In genomic region chr8:47351914-47352701, GRCm38 (mm10) we compare ENCODE assay signal across 8 mouse cellular contexts.
A peak's percentile ranks its signal among the peaks of the same experiment; 100 is the strongest.
DNase-seq lines count a peak whose midpoint lies in the region; ATAC-seq lines count a peak whose summit lies in the region.

No protein-coding gene starts in this region.

- H3K4me3 ChIP-seq in kidney, embryonic 14.5 days (ENCODE audit: low read length), result no peak overlapping the region
- H3K4me3 ChIP-seq in stomach, embryonic 15.5 days (replicated peaks), result peak overlapping the region; percentile 5; the same call in 1 of the 2 replicates

- peak; percentile 71 for ATAC-seq in kidney, embryonic 14.5 days (ENCODE audit: low FRiP score, low TSS enrichment)
- peak; percentile 67; the same call in 1 of the 2 replicates for ATAC-seq in stomach, embryonic 15.5 days (ENCODE audit: insufficient read depth, low FRiP score, low read depth)

- H3K4me2 ChIP-seq in kidney, embryonic 14.5 days (replicated peaks; ENCODE audit: low read depth, low read length), result no peak overlapping the region
- H3K4me2 ChIP-seq in stomach, embryonic 15.5 days, result peak overlapping the region; percentile 36

- no peaks in the 10 kb centered on the region for H3K9me3 ChIP-seq in kidney, embryonic 14.5 days (ENCODE audit: control insufficient read depth, low read length)
- H3K9me3 ChIP-seq in stomach, embryonic 15.5 days, result no peaks in the 10 kb centered on the region

- WGBS in kidney, embryonic 14.5 days, result 14% methylated on average over 21 of the region's 21 CpGs
- WGBS in stomach, embryonic 15.5 days, result 28% methylated on average over 21 of the region's 21 CpGs

- no peak overlapping the region for H3K9ac ChIP-seq in kidney, embryonic 14.5 days (ENCODE audit: low read depth, low read length)
- no peak overlapping the region for H3K9ac ChIP-seq in stomach, embryonic 15.5 days

- H3K36me3 ChIP-seq in kidney, embryonic 14.5 days (ENCODE audit: control insufficient read depth, insufficient read depth, low read length), result no peaks in the 10 kb centered on the region
- no peaks in the 10 kb centered on the region for H3K36me3 ChIP-seq in stomach, embryonic 15.5 days

- H3K27me3 ChIP-seq in kidney, embryonic 14.5 days (ENCODE audit: control insufficient read depth, insufficient read depth, low read length), result no peaks in the 10 kb centered on the region
- no peaks in the 10 kb centered on the region; the same call in 1 of the 2 replicates for H3K27me3 ChIP-seq in stomach, embryonic 15.5 days (replicated peaks)

- DNase-seq in adrenal gland, adult (ENCODE audit: inconsistent age in 2 of 2, low spot score in 1 of 2), result peak; percentile 27 to 62
- DNase-seq in adrenal gland, postnatal 4 days (ENCODE audit: low spot score in 2 of 2), result no peak
- DNase-seq in heart, adult 18-20 months, result peak; percentile 70 to 75
- no peak for DNase-seq in layer of hippocampus, postnatal 10 days (ENCODE audit: low spot score in 2 of 2)
- DNase-seq in c-Kit-positive CD71-positive TER-119-positive erythroid progenitor cells, embryonic 14.5 days (ENCODE audit: low spot score), result no peak
- DNase-seq in thymus, postnatal 10 days (ENCODE audit: low spot score in 2 of 2), result no peak

- no peak overlapping the region for H3K27ac ChIP-seq in kidney, embryonic 14.5 days (ENCODE audit: low read depth, low read length)
- H3K27ac ChIP-seq in stomach, embryonic 15.5 days, result peak overlapping the region; percentile 72

- H3K4me1 ChIP-seq in kidney, embryonic 14.5 days (ENCODE audit: control insufficient read depth, insufficient read depth, low read length), result peaks cover 19% of the 10 kb centered on the region
- H3K4me1 ChIP-seq in stomach, embryonic 15.5 days, result peaks cover 21% of the 10 kb centered on the region; the same call in 1 of the 2 replicates

Comparison
In these comparisons a context has a peak if more than half of its experiments do, and no peak if none do; other contexts are left out.
1. DNase-seq: peak in adrenal gland, adult (2 of 2) and heart, adult 18-20 months (2 of 2); none in adrenal gland, postnatal 4 days (0 of 2), layer of hippocampus, postnatal 10 days (0 of 2), c-Kit-positive CD71-positive TER-119-positive erythroid progenitor cells, embryonic 14.5 days (single experiment) and thymus, postnatal 10 days (0 of 2).